Mouse (Mus musculus): Measurements from ENCODE around the gene Mrpl1.

GRCm38 (mm10) chr5:96306826-96307225 lies 97.5 kb downstream of the Mrpl1 start:
- TF ChIP-seq CTCF (IDR thresholded peaks at IDR 0.05; ENCODE audit: low read depth, low read length) (no peak), TAL1 (conservative IDR thresholded peaks at IDR 0.05; ENCODE audit: low read depth, low read length) (no peak)
